Mouse (Mus musculus) urinary bladder, postnatal 4 days (tissue): ENCODE data around the gene Gtpbp2.
A peak's percentile ranks its signal among the peaks of the same experiment; 100 is the strongest.

Experiments
- DNase-seq, 2 experiments: peaks; one replicate each; pipeline ENCODE4 v3.0.0; 2021 to 2022; ENCODE audit warnings: low spot score in 2 of 2

The Gtpbp2 gene

DNA sequence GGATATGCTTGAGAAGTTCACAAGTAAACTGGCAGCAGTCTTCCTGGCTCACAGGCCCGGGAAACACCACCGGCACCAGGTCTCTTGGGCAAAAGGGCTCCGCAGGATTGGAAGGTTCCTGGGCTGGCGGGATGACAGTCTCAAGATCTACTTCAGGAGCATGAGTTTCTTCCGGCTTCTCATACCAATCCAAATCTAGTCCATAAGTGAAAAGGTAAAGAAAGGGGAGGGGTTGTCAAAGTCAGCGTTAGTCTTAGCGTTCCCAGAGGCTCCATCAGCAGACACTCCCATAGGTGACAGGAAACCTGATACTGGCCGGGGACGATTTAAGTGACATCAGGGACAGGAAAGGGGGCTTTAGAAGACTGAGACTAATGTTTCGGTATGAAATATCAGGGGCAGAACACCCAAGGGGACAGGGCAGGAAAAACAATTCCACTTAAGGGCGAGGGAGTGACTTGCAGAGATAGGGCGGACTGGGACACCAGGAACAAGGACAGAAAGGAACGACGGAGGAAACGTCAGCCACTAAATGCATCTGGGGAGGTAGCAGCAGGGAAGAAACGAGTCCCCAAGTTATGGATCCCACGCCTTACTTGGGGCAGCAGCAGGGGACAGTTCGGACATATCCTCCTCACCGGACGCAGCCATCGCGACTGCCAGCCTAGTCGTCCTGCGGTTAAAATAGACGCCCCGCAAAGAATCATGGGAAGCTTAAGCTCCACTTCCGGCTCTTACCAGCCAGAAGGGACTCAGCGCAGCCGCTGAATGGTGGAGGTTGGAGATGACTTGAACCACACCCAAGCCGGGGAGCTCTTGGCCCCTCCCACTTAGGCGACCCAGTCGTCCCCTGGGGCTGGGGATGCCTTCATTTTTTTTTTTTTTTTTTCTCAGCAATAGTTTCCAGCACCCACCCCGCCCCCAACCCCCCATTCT is 7.7 kb upstream of the Gtpbp2 start, which contains the start of gene Mad2l1bp:
TSS of gene Mad2l1bp (minus strand) at position 707 of the 936 bp plus-strand sequence.
- DNase-seq, result peak; percentile 82 to 85

DNA sequence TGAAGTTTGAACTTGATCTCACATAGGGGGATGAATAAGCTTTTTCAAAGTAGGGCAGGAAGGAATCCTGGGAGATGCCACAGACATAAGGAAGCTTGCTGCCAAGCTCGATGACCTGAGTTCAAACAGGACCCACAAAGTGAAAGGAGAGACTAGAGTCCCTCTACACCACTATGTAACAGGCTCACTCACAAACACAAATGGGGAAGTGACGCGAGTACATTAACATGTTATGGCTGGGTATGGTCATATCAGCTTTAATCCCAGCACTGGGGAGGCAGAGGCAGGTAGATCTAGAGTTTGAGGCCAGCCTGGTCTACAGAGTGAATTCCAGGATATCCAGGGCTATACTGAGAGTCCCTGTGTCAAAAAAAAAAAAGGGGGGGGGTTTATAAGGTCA is 6.5 kb upstream of the Gtpbp2 start:
- no peak for DNase-seq

DNA sequence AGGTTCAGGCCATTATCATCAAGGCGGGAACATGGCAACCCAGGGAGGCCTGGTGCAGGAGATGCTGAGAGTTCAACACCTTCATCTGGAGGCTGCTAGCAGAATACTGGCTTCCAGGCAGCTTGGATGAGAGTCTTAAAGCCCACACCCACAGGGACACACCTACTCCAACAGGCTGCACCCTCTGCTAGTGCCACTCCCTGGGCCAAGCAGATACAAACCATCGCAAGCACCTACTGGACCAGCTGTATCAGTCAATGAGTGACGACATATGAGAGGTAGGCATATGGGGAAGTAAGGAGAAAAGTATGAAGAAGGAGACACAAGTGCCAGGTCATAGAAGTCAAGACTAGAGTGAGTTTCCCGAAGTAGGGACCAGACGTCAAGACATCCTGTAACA is 4.2 kb upstream of the Gtpbp2 start:
- DNase-seq, result no peak

DNA sequence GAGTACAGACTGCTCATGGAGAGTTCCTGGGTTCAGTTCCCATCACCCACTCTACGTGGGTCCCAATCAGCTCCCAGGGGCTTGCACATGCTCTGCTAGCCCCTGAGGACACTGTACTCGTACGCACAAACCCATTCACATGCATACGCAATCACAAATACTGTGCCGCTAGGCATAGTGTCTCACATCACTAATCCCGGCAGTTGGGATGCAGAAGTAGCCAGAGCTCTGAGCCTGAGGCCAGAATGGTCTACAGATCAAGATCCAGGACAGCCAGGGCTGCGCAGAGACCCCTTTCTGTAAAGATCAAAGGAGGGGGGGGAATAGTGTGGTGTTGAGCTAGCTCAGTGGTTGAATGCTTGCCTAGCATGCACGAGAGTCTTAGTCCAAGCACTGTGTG is 3.7 kb upstream of the Gtpbp2 start:
- DNase-seq, result no peak

DNA sequence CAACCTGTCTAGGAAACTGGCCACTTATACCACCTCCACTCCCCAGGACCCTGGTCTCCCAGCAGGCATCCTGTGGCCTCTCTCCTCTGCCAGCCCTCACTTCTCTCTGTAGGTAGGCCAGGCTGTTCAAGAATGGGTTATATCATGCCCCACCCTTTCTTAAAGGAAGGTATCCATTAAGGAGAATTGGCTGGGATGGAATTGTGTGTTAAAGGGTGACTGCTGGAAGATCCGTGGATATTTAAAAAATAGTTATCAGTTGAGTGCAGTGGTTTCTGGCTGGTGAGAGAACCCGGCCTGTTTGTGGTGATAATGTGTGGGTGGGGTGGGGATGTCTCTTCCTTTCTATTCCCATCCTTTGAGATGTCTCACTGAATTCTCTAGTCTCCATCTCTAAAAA is 1.6 kb upstream of the Gtpbp2 start:
- no peak for DNase-seq

DNA sequence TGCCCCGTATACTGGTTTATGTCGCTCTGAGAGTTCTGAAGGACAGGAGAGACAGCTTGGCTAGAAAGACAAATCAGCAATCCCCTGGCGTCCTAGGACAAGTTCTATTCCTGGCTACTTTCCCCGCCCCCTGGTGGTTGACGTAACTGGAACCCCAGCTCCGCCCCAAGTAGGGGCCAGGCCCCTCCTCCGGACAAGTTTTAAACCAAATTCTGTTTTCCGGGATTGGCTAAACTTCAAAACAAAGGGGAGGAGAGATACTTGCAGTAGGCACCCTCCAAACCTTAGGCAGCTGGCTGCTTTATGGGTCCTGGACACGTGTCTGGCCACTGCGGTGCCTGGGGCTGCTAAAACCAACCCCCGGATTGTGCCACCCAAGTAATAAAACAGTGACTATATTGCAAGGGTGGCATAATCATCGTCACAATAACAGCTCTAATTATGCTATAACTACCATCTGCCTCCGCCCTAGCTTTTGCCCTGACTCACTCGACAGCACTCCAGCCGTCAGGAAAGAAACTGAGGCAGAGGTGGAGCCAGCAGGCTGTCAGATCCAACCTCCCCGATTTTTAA is 656 bp upstream of the Gtpbp2 start:
- peak; percentile 84 to 89 for DNase-seq

DNA sequence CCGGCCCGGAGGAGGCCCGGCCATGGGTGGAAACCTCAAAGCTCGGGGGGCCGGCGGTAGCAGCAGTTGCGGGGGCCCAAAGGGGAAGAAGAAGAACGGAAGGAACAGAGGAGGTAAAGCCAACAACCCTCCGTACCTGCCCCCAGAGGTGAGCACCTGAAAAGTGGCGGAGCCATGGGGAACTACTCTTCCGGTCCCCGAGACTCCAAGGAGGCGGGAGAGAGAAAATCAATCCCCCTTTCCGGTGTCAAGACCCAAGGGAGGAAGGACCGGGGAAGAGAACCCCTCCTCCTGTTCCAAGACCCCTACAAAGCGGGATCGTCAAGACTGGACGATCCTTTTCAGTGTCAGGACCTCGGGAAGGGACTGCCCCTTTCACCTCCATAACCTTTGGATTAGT is 347 bp downstream of the Gtpbp2 start:
- no peak for DNase-seq

DNA sequence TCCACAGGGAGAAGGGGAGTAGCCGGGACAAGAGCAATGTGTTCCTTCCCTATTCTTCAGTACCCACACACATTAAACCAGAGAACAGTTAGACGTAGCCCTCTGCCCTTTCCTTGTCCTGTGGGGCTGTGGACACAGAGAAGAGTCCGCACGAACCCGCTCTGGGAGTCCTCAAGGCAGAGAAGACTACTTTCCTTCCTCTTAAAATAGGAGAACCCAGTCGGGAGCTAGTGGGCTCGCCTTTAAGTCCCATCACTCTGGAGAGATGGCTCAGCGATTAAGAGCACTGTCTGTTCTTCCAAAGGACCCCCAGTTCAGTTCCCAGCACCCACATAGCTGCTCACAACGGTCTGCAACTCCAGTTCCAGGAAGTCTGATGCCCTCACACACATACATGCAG is 878 bp downstream of the Gtpbp2 start:
- no peak for DNase-seq

DNA sequence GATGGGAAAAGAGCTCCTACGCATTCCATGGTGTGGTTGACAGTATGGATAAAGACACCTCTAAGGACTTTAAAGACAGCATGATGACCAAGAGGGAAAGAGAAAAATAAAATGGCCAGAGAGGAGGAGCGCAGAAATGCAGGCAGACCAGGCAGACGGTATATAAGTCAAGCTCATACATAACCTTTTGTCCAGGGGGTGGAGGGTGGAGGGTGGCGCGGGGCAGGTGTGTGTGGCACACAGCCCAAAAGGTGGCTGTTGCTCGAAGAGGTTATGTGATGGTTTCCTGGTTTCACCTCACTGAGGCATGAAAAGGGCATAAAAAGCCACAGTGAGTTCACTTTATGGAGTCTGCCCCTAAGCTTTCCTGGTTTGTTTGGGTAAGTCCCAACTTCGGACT is 1.7 kb downstream of the Gtpbp2 start:
- DNase-seq, result no peak

DNA sequence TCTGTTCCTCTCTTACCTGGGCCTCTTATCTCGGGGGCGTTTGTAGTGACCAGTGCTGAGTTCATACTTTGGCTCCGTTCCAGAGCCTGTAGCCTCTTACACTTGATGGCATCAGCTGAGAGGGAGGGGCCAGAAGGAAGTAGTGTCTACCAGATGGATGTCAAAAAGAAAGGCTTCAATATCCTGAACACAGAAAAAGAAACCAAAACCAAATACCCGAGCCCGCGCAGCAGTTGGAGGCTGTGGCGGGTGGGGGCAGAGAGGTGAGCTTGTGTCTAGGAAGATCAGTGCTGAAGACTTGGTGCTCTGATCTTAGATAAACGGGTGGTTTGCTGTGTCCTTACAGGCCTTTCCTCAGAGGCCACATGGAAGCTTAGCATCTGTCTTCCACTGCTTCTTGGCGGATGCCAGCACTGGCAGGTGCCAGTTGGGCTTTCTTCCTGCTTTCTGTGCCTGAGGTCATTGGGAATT is 2.2 kb downstream of the Gtpbp2 start:
- DNase-seq, result no peak

DNA sequence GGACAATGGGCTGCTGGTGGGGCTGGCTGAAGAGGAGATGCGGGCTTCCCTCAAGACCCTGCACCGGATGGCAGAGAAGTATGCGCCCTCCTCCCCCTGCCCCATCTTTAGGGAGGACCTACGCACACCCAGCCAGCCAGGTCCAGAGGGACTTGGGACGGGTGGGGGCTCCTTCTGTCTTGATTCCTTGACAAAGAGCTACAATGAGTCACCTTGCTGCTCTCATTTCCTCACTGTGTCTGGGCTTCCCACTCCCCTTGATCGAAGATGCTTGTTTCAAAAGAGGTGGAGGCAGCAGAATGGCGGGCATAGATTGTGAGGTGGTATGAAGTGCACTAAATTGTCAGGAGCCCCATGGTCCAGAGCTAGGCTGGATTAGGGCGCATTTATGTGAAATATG is 3.5 kb downstream of the Gtpbp2 start:
- no peak for DNase-seq

DNA sequence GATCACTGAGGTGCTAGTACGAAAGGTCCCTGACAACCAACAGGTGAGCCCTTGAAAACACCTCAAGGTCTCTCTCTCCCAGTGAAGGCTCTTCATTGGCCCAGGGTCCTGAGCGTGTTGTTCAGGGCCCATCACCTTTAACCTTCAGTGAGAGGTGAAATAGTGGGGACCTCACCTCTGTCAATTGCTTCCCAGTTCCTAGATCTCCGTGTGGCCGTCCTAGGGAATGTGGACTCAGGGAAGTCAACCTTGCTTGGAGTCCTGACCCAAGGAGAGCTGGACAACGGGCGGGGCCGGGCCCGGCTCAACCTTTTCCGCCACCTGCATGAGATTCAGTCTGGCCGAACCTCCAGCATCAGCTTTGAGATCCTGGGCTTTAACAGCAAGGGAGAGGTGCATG is 4.0 kb downstream of the Gtpbp2 start:
- DNase-seq, result no peak

DNA sequence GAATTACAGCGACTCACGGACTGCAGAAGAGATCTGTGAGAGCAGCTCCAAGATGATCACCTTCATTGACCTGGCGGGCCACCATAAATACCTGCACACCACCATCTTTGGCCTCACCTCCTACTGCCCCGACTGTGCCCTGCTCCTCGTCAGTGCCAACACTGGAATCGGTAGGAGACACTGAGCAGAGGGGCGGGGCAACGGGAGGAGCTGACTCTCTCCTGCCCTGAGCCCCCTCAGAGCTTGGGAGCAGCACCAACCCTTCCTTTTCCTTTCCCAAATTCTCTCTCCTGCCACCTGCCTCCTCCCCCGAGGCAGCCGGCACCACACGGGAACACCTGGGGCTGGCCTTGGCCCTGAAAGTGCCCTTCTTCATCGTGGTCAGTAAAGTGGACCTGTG is 4.6 kb downstream of the Gtpbp2 start:
- DNase-seq, result no peak

DNA sequence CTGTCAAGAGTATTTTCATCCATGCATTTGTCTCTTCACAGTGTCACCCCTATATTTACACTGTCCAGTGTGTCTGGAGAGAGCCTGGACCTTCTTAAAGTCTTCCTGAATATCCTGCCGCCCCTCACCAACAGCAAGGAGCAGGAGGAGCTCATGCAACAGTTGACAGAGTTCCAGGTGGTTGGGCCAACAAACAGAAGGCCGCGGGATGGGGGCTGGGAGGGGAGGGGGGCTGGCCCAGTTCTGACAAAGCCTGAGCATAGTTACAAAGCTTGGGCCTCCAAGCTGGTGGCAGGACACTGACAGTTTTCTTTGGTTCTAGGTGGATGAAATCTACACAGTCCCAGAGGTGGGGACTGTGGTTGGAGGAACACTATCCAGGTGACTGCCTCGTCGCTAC is 5.4 kb downstream of the Gtpbp2 start:
- DNase-seq, result no peak

DNA sequence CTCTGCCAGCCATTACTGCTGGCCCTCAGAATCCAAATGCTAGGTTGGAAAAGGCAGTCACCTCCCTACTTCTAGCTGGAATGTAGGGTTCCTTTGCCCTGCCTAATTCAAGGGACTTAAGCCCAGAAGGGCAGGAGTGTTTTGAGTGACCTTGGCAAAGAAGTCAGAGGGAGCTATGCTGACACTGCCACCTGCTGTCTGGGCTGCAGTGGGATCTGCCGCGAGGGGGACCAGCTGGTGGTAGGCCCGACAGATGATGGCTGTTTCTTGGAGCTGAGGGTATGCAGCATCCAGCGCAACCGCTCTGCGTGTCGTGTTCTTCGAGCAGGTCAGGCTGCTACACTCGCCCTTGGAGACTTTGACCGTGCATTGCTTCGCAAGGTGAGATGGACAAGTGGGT is 6.2 kb downstream of the Gtpbp2 start:
- no peak for DNase-seq

DNA sequence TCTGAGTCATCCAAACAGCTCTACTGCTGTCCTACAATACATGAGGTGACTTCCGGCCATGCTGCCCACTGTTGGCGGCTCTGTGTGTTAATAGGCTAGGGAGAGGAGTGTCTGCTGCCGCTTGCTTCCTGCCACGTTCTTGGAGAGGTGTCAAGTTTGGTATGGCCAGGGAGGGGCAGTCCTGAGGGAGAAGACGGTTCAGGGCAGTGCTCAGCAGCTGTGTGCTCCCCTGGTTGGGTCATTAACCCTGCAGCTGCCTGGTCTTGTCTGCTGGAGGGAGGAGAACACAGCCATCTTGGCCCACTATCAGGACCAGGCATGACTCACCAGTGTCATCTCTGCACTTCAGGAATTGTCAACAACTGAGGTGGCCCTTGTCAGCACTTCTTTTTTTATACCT is 7.5 kb downstream of the Gtpbp2 start:
- no peak for DNase-seq

DNA sequence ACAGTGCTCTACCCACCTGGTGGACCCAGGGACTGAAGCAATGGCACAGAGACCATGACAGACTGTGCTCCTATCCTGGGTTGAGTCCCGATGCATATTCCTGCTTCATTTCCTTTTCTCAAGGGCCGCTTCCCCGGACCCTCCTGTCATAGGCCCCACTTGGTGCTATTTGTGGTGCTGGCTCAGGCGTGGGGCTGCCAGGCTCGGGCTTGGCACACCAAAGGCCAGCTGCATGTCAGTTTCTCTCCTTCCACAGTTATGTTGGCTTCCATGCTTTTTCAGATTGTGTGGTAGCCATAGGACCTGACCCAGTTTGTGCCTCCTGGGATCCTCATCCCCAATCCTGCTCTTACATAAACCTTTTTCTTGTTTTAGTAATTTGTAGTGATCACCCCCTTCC is 7.9 kb downstream of the Gtpbp2 start:
- no peak for DNase-seq

DNA sequence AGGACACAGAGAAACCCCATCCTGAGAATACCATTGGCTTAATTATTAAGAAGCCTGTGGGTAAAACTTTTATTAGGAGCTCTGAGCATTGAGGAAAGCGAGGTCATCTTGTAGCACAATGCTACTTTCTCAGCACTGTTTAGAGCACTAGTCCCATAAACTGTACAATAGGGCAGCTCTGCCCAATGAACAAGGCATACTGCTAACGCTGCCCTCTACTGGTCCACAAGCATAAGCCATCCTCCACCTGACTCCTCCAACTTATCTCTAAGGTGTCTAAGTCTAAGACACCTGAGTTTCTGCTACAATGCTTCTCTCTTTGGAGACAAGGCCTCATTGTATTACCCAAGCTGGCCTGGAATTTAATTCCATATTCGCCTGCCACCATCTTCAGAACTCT is 9.7 kb downstream of the Gtpbp2 start:
- DNase-seq, result no peak

DNA sequence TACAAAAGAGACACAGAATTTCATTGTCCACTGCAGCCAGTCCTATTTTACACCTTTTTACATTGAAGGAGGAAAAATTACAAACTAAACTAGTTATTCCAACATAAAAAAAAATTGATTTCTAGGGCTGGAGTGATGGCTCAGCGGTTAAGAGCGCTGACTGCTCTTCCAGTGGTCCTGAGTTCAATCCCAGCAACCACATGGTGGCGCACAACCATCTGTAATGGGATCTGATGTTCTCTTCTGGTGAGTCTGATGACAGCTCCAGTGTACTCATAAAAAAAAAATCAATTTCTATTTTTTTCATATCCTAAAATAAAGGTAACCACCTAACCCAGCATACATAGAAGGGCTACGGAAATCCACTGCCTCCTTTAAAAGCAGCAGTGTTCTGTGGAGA is 21.4 kb downstream of the Gtpbp2 start:
- no peak for DNase-seq

DNA sequence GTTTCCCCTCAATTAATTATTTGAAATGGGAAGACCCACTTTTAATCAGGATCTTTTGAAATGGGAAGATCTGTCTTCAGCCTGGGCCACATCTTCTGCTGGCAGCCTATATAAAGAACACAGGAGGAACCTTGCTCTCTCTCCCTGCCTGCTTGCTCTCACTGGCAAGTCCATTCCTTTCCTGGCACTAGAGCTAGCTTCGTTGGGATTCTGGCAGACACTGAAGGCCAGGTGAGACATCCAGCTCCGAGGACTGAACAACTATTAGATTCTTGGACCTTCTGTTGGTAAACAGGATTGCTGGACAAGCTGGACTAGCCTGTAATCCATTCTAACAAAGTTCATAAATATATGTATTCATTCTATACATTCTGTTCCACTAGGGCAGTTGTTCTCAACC is 28.0 kb downstream of the Gtpbp2 start:
- no peak for DNase-seq

DNA sequence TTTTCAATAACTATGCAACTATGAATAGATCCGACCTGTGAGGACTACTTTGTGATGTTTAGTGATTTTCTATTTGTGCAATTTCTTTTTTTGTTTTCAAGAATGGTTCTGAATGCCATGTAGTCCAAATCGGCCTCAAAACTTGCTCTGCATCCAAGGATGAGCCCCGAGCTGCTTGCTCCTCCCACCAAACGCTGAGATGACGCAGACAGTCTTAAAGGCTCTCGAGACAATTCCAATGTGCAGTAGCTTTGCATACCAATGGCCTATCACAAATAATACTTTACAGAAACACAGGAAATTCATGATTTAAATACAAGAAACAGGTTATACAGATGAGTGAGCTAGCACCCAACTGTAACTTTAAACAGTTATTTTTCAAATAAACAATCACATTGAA is 40.3 kb downstream of the Gtpbp2 start:
- no peak for DNase-seq

DNA sequence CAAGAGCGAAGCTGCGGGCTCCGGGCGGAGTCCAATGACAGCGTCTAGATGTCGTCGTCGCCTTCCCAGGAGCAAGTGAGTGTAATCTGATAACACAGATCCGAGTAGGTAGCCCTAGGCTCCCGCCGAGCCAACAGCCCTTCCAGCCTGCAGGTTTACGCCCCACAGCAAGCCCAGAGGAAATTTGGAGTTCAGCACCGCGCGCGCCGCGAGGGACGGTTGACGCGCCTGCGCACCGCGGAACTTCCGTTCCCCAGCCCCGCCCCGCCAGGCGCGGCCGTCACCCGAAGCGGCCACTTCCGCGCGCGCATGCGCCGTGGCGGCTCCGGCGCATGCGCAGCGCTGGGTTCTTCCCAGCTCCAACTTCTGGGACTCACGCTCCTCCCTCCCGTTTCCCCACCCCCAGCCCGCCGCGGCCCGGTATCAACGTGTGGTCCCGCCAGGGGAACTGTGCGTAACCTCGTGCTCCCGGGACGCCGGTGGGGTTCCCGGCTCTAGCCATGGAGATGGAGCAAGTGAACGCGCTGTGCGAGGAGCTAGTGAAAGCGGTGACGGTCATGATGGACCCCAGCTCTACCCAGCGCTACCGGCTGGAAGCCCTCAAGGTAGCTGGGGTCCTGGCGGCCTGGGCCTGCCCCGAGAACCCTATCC is 41.7 kb downstream of the Gtpbp2 start, which contains the start of the genes Polh and Xpo5:
TSS of gene Polh (minus strand) at position 225 of the 651 bp plus-strand sequence.
TSS of gene Xpo5 (plus strand) at position 362 of the 651 bp plus-strand sequence.
- peak; percentile 93 for DNase-seq

DNA sequence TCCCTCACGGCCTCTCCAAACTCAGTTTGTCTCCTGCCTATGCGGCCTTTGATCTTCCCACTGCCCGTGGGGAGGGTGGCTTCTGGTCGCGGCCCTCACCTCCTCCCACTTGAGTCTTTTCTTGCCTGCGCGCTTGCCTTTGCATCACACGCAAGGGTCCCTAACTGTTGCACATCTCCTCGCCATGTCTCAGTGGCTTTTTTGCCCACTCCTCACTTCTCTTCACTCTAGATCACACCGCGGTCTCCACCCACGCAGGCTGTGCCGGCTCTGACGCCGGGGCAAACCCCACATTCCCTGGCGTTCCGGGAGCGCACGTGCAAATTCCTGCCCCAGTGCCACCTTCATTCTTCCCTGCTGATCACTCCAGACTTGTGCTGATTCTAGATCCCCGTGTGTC is 42.2 kb downstream of the Gtpbp2 start:
- no peak for DNase-seq
